Mouse (Mus musculus) limb, embryonic 12.5 days (tissue): ENCODE measurements at regions not wholly inside any gene's neighbourhood (a gene's known extent, or its start where the extent isn't known, plus 50 kb on each side); places are given as distances from the start of the nearest gene placed in this dataset.

ENCODE experiments used
- ATAC-seq: fragments of 200-750 bp; cut with Nextera tagmentation; 2 replicates; pipeline ENCODE4 v1.8.0; 2017; ENCODE audit warnings: low read depth, moderate TSS enrichment; ENCODE audit not compliant: insufficient number of reproducible peaks, insufficient read depth, low FRiP score, low TSS enrichment
- H3K27ac ChIP-seq: fragments of 300-500 bp; sonication (generic); 2 replicates; pipeline ENCODE4 v1.5.1; 2016; ENCODE audit warnings: mild to moderate bottlenecking, moderate library complexity
- H3K27me3 ChIP-seq: fragments of 300-500 bp; sonication (generic); 2 replicates; pipeline ENCODE4 v1.6.1; 2016; ENCODE audit warnings: mild to moderate bottlenecking, moderate library complexity
- H3K36me3 ChIP-seq: fragments of 300-500 bp; sonication (generic); 2 replicates; pipeline ENCODE4 v1.6.1; 2016; ENCODE audit warnings: mild to moderate bottlenecking, moderate library complexity
- H3K4me1 ChIP-seq: fragments of 300-500 bp; sonication (generic); replicated peaks from 2 replicates; pipeline ENCODE4 v1.6.1; 2016
- H3K4me2 ChIP-seq: fragments of 300-500 bp; sonication (generic); 2 replicates; pipeline ENCODE4 v1.6.1; 2016; ENCODE audit warnings: mild to moderate bottlenecking, moderate library complexity
- H3K4me3 ChIP-seq: fragments of 300-500 bp; sonication (generic); replicated peaks from 2 replicates; pipeline ENCODE4 v1.5.1; 2016; ENCODE audit warnings: mild to moderate bottlenecking
- H3K9ac ChIP-seq: fragments of 300-500 bp; sonication (generic); replicated peaks from 2 replicates; pipeline ENCODE4 v1.6.1; 2016; ENCODE audit warnings: mild to moderate bottlenecking, moderate library complexity
- H3K9me3 ChIP-seq: fragments of 300-500 bp; sonication (generic); 2 replicates; pipeline ENCODE4 v1.6.1; 2016; ENCODE audit warnings: mild to moderate bottlenecking, moderate library complexity
- WGBS: fragments of 180-500 bp; shearing (Covaris S2); methylation state at CpG from one replicate; pipeline ENCODE4 v1.1.7; 2016; 5-methylcytosine and 5-hydroxymethylcytosine counted together

DNA sequence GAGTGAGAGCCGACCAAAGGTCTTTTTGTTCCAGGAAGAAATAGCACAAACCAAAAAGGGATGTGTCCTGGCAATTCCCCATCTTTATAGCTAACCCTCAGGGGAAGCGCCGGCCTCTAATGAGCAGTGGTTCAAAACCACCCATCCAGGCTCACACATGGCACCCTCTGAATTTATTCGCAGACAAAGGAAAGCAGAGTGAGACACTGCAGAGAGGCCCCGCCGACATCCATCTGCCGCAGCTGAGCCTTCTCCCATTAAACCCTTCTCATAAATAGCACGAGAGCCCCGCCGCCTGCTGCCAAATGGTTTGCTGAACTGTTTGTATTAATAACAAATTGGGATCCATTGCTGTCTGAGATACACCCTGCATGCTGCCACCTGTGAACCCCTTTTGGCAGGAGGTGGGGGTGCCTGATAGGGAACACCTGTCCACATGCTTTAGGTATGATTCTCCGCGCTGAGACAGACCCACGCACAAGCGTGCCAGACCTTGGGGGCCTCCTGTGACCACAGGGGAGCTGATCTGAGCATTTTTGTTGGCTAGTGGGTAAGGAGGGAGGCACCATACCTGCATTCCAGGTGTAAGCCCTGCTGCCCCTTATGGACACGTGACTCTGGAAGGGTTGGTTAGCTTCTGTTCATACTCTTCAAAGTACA is 422.6 kb upstream of the Castor2 start:
- WGBS: 65% methylated on average over 15 of the region's 15 CpGs
- Histone ChIP-seq H3K9ac (no peak overlapping the region), H3K27me3 (no peaks in the 10 kb centered on the region), H3K9me3 (no peaks in the 10 kb centered on the region; the same call in 1 of the 2 replicates), H3K36me3 (no peaks in the 10 kb centered on the region), H3K4me3 (no peak overlapping the region), H3K27ac (no peak overlapping the region), H3K4me2 (no peak overlapping the region), H3K4me1 (peaks cover 6% of the 10 kb centered on the region)
- no peak for ATAC-seq

DNA sequence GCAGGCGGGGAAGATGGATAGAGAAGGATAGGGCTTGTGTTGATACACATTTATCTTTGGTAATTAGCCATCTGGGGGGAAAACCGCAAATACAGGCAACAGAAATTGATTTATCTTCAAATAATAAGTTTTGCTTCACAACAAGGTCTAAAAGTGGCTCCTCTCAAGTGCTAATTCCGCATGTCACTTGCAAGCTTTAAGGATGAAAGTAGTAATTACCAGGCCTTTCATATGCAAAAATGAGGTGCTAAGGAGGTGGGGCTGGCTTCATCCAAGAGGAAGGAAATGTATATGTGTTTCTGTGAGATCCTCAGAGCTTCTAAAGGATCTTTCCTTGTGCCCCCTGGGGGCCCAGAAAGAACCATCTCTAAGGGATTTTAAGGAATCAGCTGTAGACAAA is 423.9 kb upstream of the Castor2 start:
- Histone ChIP-seq H3K4me2 (no peak overlapping the region), H3K27ac (no peak overlapping the region), H3K4me1 (peaks cover 6% of the 10 kb centered on the region), H3K4me3 (no peak overlapping the region), H3K9ac (no peak overlapping the region), H3K36me3 (no peaks in the 10 kb centered on the region), H3K27me3 (no peaks in the 10 kb centered on the region), H3K9me3 (no peaks in the 10 kb centered on the region; the same call in 1 of the 2 replicates)
- WGBS: 58% methylated on average over 3 of the region's 3 CpGs
- no peak for ATAC-seq

DNA sequence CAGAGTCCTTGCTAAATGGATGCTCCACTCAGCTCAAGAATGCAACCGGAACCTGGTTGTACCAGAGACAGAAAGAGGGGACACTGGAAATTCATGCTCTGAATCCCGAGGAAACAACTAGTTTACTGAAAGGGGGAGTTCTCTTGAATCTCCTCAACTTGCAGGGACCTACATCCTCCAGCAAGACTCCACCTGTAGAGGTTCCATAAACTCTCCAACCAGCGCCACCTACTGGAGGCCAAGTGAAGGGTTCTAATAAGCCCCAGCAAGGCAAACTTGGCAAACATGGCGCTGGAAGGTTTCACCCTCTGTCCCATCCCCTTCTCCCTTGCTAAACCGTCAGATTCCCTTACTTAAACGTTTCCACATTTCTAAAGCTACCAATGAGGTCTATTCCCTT is 433.0 kb upstream of the Castor2 start:
- no peak for ATAC-seq
- H3K9ac ChIP-seq: no peak overlapping the region
- H3K27ac ChIP-seq: no peak overlapping the region
- no peaks in the 10 kb centered on the region for H3K27me3 ChIP-seq
- no peaks in the 10 kb centered on the region for H3K9me3 ChIP-seq
- H3K36me3 ChIP-seq: no peaks in the 10 kb centered on the region
- WGBS: 44% methylated on average over 6 of the region's 6 CpGs
- H3K4me1 ChIP-seq: no peaks in the 10 kb centered on the region
- no peak overlapping the region for H3K4me2 ChIP-seq
- no peak overlapping the region for H3K4me3 ChIP-seq

DNA sequence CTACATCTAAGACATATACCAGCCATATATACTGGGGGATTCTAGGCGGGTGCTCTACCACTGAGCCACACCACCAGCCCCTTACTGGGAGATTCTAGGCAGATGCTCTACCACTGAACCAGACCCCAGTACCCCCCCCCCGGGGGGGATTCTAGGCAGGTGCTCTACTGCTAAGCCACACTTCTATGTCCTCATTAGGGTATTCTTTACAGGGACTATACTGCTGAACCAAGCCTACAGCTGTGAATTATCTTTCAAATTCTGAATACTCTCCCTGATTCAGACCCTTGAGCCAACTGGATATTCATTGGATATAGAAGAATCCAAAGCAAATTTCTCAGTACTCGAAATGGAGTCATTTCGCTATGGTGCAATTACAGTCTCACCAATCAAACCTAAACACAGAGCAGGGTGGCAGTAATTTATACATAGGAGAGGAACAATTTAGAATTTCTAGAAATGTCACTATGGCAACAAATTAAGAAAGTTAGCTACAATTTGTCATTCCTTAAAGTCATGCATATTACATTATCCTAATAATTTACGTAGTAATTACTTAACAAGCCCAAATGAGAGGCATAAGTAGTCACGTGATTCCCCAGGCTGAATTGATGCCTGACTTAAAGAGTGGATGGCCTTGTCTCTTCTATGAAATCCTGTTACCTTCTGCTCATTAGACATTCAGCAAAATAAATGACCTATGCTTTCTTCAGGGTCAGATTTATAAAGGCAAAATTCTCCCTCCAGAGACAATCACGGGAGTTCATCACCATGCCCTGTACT is 436.8 kb upstream of the Castor2 start:
- Histone ChIP-seq H3K9me3 (no peaks in the 10 kb centered on the region), H3K27me3 (no peaks in the 10 kb centered on the region), H3K4me2 (no peak overlapping the region), H3K27ac (no peak overlapping the region), H3K36me3 (no peaks in the 10 kb centered on the region), H3K9ac (no peak overlapping the region), H3K4me1 (no peaks in the 10 kb centered on the region), H3K4me3 (no peak overlapping the region)
- WGBS: 89% methylated on average over 7 of the region's 7 CpGs
- ATAC-seq: no peak

DNA sequence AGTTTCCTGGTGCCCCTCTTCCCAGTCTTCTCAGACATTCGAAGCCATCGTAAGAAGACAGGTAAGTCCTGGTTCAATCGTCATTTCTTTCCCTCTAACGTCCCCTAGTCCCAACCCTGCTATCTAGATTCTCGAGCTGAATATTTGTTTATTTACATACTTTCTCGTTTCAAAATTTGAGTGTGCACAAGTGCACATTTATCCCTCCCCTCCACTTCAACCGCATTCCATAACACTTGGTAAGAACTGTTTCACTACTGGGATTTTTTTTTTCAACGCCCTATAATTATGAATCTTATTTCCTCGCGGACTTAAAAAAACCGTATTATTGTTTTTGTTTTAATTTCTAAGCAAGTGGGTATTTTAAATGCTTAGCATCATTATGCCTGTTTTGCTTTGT is 439.2 kb upstream of the Castor2 start:
- H3K9me3 ChIP-seq: no peaks in the 10 kb centered on the region
- no peak overlapping the region for H3K27ac ChIP-seq
- no peak overlapping the region for H3K4me3 ChIP-seq
- no peak overlapping the region for H3K4me2 ChIP-seq
- H3K9ac ChIP-seq: no peak overlapping the region
- H3K4me1 ChIP-seq: no peaks in the 10 kb centered on the region
- no peaks in the 10 kb centered on the region for H3K36me3 ChIP-seq
- 85% methylated on average over 11 of the region's 11 CpGs for WGBS
- no peak for ATAC-seq
- no peaks in the 10 kb centered on the region for H3K27me3 ChIP-seq

DNA sequence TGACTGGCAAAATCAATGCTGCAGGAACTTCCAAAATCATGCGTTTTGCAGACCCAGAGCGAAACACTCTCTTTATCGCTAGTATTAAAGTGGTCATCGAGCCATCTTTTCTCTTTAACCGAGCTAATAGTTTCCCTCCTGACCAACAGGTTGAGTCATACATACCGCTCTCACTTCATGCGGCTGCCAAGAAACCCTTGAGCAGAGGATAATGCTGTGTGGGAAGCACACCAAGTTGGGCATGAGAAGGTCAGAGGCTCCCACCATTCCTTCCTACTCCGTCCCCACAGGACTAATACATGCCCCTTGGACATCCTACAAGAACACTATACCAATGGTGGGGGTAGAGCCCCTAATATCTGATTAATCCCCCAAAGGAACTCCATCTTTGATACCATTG is 442.7 kb upstream of the Castor2 start:
- Histone ChIP-seq H3K9me3 (no peaks in the 10 kb centered on the region), H3K4me2 (no peak overlapping the region), H3K4me1 (no peaks in the 10 kb centered on the region), H3K4me3 (no peak overlapping the region), H3K36me3 (no peaks in the 10 kb centered on the region), H3K27ac (no peak overlapping the region), H3K9ac (no peak overlapping the region), H3K27me3 (no peaks in the 10 kb centered on the region)
- no peak for ATAC-seq
- WGBS: 95% methylated on average over 8 of the region's 8 CpGs

DNA sequence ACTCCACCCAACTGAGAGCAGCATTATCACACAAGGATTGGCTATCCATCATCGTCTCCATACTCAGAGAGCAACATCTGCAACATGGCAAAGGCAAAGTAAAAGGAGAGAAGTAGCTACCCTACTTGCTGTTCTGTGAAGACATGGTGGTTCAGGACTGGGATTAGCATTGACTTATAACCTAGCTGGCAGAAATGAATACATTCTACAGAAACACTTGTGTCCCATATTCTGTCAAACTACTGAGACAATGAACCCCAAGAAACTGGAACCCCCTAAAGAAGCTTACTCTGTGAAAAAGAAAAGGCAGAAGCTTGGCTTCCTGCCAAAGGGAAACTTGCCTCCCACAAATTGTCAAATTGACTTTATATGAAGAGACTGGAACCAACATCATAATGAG is 446.1 kb upstream of the Castor2 start:
- 84% methylated on average over 1 of the region's 1 CpGs for WGBS
- Histone ChIP-seq H3K36me3 (no peaks in the 10 kb centered on the region), H3K27ac (no peak overlapping the region), H3K4me2 (no peak overlapping the region), H3K27me3 (no peaks in the 10 kb centered on the region), H3K4me3 (no peak overlapping the region), H3K4me1 (no peaks in the 10 kb centered on the region), H3K9ac (no peak overlapping the region), H3K9me3 (peaks cover 8% of the 10 kb centered on the region)
- no peak for ATAC-seq

DNA sequence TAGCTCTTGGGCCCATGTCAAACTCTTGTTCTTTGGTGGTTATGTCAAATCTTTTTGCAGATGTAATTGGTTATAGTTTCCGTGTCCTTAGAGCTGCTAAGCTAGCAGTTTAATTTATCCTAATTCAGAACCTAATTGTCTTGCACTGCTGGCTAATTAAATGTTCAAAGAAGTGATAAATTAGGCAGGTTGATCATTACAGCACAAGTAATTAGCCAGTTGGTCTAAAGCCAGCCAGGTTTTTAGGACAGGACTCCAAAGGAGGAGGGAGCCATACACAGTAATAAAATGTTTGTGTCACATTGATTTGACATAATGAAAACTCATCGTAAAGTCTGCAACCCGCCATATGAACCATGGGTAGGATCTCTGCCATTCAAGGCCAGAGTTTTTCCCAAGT is 449.3 kb upstream of the Castor2 start:
- Histone ChIP-seq H3K4me1 (no peaks in the 10 kb centered on the region), H3K4me3 (no peak overlapping the region), H3K27ac (no peak overlapping the region), H3K4me2 (no peak overlapping the region), H3K27me3 (no peaks in the 10 kb centered on the region), H3K9me3 (peaks cover 9% of the 10 kb centered on the region), H3K36me3 (no peaks in the 10 kb centered on the region), H3K9ac (no peak overlapping the region)
- WGBS: 54% methylated on average over 3 of the region's 3 CpGs
- ATAC-seq: no peak

DNA sequence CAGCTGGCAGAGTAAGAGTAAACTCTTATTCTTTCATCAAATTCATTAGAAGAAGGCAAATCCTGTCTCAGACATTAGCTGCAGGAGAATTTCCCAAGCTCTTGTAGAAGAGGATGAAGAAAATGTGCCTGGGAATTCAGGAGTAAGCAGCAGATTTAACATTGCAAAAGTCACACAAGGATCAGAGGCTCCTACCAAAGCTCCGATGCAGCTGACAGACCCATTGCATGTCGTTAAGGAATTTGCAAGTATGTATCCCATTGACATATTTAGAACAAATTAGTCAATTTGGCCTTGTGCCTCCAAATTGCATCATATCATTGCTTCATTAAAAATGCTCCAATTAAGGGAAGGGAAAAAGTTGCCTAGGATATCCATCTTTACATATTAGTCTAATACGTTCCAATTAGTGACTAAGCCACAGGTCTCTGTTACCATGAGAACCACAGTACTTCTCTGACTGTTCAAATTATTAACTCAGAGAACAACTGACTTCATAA is 453.8 kb upstream of the Castor2 start:
- Histone ChIP-seq H3K4me3 (no peak overlapping the region), H3K9me3 (peaks cover 9% of the 10 kb centered on the region), H3K27me3 (no peaks in the 10 kb centered on the region), H3K27ac (no peak overlapping the region), H3K36me3 (no peaks in the 10 kb centered on the region), H3K9ac (no peak overlapping the region), H3K4me1 (no peaks in the 10 kb centered on the region), H3K4me2 (no peak overlapping the region)
- ATAC-seq: no peak
- WGBS: 88% methylated on average over 3 of the region's 3 CpGs

DNA sequence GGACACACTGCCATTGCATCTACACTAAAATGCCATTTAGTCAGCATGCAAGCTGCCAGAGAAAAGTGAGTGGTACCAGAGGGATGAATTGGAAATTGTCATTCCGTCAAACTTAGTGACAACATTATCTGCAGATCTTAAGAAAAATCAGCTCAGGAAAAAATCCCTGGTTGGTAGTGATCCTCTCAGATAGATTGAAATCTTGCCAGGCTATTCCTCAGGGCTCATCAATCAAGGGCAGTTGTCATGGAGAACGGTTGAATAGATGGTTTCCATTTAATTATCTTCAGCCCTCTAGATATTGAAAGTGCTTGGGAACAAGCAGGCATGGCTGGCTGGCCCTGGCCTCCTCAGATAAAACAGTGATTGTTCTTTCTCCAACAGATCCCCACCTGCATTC is 456.2 kb upstream of the Castor2 start:
- Histone ChIP-seq H3K4me2 (no peak overlapping the region), H3K9me3 (no peaks in the 10 kb centered on the region), H3K4me1 (no peaks in the 10 kb centered on the region), H3K27me3 (no peaks in the 10 kb centered on the region), H3K27ac (no peak overlapping the region), H3K4me3 (no peak overlapping the region), H3K9ac (no peak overlapping the region), H3K36me3 (no peaks in the 10 kb centered on the region)
- no peak for ATAC-seq
- WGBS: 61% methylated on average over 2 of the region's 2 CpGs

DNA sequence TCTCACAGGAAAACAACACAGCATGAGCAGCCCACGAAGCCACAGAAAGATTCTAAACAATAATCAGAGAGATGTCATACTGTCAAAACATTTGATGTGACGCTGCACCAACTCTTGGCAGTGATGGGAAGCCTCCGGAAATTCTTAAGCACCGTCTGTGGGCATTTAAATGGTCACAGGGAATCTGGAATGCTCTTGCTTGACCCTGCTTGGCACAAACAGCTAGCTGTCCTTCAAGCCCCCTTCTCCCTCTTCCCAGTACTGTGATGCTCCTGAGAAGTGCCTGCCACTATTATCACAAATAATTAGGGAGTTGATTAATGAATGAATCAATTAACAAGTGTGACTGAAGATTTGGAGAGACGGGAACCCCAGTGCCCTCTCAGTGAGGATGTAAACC is 465.0 kb upstream of the Castor2 start:
- no peaks in the 10 kb centered on the region for H3K36me3 ChIP-seq
- H3K27me3 ChIP-seq: no peaks in the 10 kb centered on the region
- H3K4me2 ChIP-seq: no peak overlapping the region
- no peak overlapping the region for H3K9ac ChIP-seq
- 56% methylated on average over 5 of the region's 5 CpGs for WGBS
- H3K4me1 ChIP-seq: no peaks in the 10 kb centered on the region
- H3K4me3 ChIP-seq: no peak overlapping the region
- no peak overlapping the region for H3K27ac ChIP-seq
- no peaks in the 10 kb centered on the region for H3K9me3 ChIP-seq
- no peak for ATAC-seq

DNA sequence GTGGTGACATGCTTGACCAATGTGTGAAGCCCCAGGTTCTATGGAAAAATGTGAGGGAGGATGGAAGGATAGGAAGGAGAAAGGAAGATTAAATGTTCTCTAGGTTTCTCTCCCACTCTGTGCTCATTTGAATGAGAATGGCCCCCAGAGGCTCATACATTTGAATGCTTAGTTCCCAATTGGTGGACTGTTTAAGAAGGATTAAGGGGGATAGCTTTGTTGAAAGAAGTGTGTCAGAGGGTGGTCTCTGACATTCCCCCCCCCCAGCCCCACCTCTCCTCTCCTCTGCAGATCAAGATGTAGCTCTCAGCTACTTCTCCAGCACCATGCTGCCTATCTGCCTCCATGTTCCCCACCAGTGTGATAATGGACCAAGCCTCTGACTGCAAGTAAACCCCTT is 467.7 kb upstream of the Castor2 start:
- H3K27me3 ChIP-seq: no peaks in the 10 kb centered on the region
- no peak overlapping the region for H3K4me3 ChIP-seq
- H3K4me1 ChIP-seq: no peaks in the 10 kb centered on the region
- H3K9me3 ChIP-seq: no peaks in the 10 kb centered on the region
- no peak for ATAC-seq
- no peak overlapping the region for H3K27ac ChIP-seq
- no peak overlapping the region for H3K9ac ChIP-seq
- H3K36me3 ChIP-seq: no peaks in the 10 kb centered on the region
- no peak overlapping the region for H3K4me2 ChIP-seq
